Mouse (Mus musculus) left cerebral cortex, postnatal 10 days (tissue): ENCODE measurements at regions not wholly inside any gene's neighbourhood (a gene's known extent, or its start where the extent isn't known, plus 50 kb on each side); places are given as distances from the start of the nearest gene placed in this dataset.

Experiments
- DNase-seq, 2 experiments: peaks; one replicate each; pipeline ENCODE4 v3.0.0; 2021 to 2022; ENCODE audit warnings: low spot score in 2 of 2, mixed read lengths in 1 of 2; ENCODE audit errors: extremely low spot score in 1 of 2
- intact Hi-C: fragments of 180-260 bp; cut with DNase I; formaldehyde crosslinking; loops from one replicate; pipeline ENCODE4 v1.15.1; 2025

DNA sequence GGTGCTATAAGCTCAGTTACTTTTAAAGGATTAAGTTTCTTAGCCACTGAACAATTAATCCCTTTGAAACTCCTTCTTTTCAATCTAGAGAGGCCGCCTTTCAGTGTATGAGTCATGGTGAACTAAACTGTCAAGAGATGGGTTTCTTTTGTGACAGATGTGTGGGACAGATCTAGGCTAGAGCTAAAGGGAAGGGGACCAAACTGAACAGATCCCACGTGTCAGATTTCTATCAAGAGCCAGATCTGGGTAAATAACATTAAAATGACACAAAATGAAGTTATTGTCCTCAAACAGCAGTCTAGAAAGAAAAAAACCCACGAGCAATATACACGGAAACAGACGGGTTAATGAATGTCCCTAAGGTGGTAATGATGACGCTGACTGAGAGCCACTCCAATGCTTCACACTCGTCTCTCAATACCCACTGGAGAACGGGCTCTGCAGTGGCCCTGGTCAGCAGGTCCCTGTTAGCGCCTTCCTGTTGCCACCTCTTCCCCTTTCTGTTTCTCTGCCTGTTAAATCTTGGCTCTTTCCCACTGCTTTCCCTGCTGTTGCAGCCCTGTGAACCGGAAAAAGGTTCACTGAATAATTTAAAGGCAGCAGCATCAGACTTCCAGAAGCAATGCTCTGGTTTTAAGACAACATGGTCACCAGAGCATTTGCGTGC lies 52.7 kb upstream of the Rab3gap2 start:
- no peak for DNase-seq
- intact Hi-C loops, result loop anchor here (5.0 kb wide), 1 partner anchor 154 kb away; the partner anchor contains the start of gene Mark1

DNA sequence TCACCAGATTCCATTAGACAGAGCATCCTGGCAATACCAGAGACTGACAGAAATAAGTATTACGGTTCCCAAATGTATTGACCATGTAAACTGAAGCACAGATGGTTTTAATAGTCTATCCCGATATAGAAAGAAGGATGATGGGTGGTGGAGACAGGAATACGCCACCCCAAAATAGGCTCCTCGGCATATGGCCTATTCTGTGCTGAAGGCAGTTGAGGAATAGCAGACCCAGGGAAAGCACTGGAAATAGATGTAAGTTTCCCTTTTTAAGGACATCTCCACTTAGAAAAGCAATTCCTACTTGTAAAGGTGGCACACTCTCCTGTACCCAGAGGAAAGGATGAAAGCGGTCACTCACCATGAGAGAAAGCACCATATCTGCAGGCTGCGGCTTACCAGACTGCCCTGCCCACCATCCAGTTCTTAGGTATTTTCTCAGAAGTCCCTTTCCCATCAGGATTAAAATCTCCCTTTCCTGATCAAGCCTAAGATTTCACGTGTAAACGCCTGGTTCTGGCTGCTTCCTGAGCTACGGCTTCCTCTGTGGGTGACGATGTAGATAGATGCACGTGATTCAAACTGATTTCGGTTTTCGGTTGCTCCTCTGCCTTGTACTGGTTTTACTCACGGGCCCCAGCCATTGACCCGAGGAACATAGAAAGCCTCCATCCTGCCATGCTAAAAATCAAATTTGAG lies 53.3 kb upstream of the Rab3gap2 start:
- peak in 1 of 2 experiments; percentile 61 for DNase-seq
- intact Hi-C loops, result loop anchor here (5.0 kb wide), 1 partner anchor 153 kb away; the partner anchor contains the start of gene Mark1

GRCm38 (mm10) chr1:185144791-185145190 lies 59.1 kb upstream of the Rab3gap2 start:
- intact Hi-C loops, result no loop called here
- DNase-seq, result no peak

- intact Hi-C loops, result no loop called here
- DNase-seq, result no peak
These were observed 59.9 kb upstream of the Rab3gap2 start for GRCm38 (mm10) chr1:185144006-185144405.

DNA sequence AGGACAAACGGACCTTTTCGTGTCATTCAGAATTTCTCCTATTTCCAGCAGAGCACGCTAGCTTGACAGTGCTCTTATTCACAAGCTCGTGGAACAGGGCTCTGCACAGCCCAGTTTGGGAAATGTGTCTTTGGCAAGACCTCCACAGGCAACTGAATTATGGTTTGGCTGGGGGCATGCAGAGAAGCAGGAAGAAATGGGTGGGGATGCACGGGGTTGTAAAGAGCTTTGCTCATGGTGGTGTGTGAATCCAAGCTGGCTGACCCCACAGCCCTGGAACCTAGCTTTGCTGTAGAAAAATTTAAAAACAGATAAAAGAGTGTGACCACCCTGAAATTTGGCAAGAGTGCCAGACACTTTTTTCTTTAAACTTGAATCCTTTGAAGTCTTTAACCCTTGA lies 63.6 kb upstream of the Rab3gap2 start:
- no peak for DNase-seq
- intact Hi-C loops, result no loop called here

DNA sequence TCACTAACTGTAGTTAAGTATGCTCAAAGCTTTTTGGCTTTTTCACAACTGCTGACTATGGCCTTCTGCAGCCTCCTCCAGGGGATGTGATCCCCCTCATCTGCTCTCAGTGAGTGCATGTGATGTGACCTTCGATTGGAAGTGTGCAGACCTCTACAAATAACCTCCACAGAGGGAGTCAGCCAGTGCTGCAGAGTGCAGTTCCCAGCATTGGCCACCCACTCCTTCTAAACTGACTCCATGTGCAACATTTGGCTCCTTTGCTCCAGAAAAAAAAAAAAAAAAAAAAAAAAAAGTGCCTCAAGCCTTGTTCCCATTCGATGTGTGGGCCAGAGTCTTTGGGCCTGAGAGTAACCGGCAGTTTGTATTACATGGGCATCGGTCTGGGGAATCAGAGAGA lies 75.7 kb upstream of the Rab3gap2 start:
- no peak for DNase-seq
- intact Hi-C loops, result no loop called here

- no peak for DNase-seq
- intact Hi-C loops, result no loop called here
These were observed 78.1 kb upstream of the Rab3gap2 start for GRCm38 (mm10) chr1:185125737-185126286.

DNA sequence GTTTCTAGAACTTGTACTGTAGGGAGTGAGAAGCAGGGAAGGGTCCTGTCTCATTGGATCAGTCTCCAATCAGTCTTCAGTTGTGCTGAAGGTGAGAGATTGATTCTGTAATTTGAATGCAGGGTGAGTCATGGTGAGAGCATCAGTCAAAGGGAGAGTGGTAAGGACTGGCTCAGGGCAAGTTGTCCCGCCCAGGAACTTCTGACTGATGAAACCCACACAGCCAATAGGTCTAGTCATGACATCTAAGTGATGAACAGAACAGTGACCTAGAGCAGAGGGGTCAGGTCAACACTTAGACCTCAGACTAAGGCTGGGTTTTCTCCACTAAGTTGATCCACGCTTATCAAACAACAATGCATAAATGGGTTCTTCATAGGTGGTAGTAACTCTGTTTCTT lies 82.4 kb upstream of the Rab3gap2 start:
- DNase-seq, result no peak
- intact Hi-C loops, result no loop called here

DNA sequence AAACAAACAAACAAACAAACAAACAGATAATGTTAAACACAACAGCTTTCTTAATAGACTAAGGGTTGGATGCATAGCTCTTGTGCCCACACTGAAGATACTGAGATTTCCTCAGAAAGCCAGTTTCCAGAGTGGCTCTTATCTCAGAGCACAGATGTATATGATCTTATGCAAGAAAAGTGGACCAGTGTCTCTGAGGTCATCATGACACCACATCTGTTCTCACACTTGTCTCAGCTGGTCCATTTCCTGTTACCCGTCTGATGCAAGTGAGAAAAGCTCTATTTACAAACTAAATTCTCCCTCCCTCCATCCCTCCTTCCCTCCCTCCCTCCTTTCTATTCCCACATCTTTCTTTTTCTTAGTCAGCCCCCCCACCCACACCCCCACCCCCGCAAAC lies 83.5 kb upstream of the Rab3gap2 start:
- intact Hi-C loops, result no loop called here

DNA sequence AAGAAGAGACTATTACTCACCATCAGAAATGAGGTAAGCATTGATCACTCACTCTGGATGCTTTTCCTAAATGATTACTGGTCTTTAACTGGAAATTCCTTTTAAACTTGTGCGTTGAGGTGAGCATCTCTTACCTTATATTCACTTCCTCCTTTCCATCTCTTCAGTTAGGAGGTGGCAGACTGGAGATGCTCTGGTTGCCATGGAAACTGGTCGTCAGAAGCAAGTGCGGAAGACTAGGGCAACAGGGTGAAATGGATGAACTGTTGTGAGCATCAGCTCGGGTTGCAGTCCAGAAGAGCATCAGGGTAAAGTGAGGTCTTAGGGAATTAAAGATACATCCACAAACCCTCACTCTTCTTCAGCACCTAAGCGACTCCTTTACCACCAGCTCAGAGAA lies 86.2 kb upstream of the Rab3gap2 start:
- intact Hi-C loops, result no loop called here
- no peak for DNase-seq

More for the DNA sequence above, 83.5 kb upstream of the Rab3gap2 start:
- no peak for DNase-seq

DNA sequence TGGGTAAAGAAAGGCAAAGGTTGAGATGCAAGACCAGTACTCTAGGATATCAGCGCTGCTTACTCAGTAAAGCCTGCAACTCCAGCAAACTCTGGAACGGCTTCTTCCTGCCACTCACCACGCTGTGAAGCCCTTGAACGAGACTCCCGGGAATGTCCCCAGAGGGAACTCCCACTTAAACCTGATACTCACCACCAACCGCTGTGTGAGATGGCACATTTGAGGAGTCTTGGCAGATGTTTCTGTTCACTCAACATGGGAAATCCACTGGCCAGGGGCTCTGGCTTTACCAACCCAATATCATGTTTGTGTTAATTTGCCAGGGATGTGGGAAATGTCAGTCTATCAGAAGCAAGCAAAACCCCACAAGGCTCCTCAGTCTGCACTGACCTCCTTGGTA lies 90.2 kb upstream of the Rab3gap2 start:
- no peak for DNase-seq
- intact Hi-C loops, result no loop called here

GRCm38 (mm10) chr1:185112017-185112399 lies 91.9 kb upstream of the Rab3gap2 start:
- intact Hi-C loops, result no loop called here
- DNase-seq, result no peak

GRCm38 (mm10) chr1:185111347-185112016 lies 92.4 kb upstream of the Rab3gap2 start:
- DNase-seq, result peak; percentile 27 to 45
- intact Hi-C loops, result no loop called here

DNA sequence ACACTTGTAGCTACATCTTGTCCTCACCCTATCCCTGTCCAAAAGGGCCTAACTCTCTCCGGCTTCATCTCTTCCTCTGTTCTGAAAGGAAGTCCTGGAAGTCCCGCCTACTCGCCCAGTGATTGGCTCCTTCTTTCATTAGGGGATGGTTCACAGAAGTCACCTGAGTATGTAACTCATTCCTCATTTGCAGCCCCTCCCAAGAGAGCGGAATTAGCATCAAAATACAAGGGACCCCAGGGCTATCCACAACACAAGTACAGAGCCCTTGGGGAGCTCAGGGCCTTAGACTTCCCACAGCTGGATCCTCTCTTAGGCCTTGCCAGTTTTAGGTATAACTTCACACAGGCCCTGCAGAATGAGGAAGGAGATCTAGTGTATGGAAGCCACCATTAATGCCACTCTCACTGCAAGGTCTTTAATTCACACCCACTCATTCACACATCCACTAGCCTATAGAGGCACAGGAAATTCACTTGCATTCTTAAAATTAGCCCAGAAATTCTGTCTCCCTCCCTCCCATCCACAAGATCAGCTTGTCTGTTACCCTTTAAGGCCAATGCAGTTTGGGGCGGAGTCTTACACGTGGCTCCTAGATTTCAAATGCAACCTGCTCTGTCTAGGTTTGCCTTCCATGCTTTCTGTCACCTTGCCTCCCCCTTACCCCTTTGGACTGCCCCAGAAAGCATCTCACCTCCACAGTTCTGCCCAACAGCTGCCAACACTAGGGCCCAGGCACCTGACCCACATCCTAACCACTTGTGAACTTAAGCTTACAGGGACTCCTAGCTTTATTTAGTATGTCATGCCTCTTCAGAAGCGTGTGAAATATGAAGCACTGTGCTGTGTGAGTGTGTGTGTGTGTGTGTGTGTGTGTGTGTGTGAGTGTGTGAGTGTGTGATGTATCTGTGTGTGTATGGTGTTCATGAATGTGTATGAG lies 98.7 kb upstream of the Rab3gap2 start:
- DNase-seq, result no peak
- intact Hi-C loops, result no loop called here

- no peak for DNase-seq
- intact Hi-C loops, result no loop called here
These were observed 100.1 kb upstream of the Rab3gap2 start for GRCm38 (mm10) chr1:185103803-185104202.

DNA sequence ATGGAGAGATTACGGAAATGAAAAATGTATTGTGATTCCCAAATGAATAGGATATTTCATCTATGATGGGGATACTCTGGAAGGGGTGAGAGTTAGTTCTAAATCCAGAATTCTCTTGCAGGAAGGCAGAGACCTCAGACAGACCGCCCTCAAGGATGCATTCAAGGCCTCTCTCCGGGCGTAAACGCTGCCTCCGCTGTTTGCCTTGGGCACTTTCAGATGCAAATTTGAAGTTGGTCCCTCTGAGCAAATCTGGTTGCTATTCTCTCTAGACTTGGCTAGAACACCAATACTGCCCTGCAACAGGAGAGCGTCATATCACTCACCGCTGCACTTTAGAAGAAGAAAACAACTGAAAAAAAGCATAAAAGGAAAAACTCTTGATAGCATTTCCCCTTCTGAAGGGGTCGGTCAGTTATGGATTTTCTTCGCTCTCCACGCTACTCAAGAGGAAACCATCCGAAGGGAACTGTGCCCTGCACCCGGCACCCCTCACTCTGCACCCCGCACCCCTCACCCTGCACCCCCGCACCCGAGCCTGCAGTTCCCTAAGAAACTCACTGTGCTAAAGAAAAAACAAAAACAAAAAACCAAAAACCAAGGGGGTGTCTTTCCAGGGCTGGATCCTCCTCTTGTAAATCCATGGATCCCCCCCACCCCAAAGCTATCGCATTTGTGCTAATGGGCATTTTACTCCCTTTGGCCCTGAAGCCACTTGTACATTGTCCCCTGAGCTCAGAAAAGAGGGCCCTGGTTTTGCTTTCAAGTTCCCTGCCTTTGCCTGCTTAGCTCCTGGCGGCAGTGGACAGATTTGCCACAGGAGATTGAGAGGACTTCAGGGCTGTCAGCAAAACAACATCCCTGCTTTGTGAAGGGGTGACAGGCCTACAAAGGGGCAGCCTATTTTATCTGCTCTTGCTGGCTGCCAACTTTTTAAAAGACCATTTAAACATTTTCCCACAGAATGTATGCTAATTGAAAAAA lies 99.9 kb upstream of the Mark1 start:
- intact Hi-C loops, result no loop called here

GRCm38 (mm10) chr1:185098195-185098974 lies 99.0 kb upstream of the Mark1 start:
- intact Hi-C loops, result no loop called here
- DNase-seq, result no peak

More for the DNA sequence above, 99.9 kb upstream of the Mark1 start:
- DNase-seq, result no peak
